Mouse (Mus musculus) neutrophil, adult 59 days (primary cell): ENCODE results near the gene Tfg. TPM values are rescaled to one million over a fixed set of nuclear protein-coding genes. Genes with fewer than 3 reads are reported as not detected.

ENCODE experiments used
- total RNA-seq, 2 experiments: library from RNA; stranded (reverse); gene quantifications; 1 replicate in 1 of 2; 2 replicates in 1 of 2; pipeline ENCODE4 v1.2.4; 2023

The Tfg gene
- total RNA-seq, result 10 to 100 TPM; 29.4 to 34.3 TPM

DNA sequence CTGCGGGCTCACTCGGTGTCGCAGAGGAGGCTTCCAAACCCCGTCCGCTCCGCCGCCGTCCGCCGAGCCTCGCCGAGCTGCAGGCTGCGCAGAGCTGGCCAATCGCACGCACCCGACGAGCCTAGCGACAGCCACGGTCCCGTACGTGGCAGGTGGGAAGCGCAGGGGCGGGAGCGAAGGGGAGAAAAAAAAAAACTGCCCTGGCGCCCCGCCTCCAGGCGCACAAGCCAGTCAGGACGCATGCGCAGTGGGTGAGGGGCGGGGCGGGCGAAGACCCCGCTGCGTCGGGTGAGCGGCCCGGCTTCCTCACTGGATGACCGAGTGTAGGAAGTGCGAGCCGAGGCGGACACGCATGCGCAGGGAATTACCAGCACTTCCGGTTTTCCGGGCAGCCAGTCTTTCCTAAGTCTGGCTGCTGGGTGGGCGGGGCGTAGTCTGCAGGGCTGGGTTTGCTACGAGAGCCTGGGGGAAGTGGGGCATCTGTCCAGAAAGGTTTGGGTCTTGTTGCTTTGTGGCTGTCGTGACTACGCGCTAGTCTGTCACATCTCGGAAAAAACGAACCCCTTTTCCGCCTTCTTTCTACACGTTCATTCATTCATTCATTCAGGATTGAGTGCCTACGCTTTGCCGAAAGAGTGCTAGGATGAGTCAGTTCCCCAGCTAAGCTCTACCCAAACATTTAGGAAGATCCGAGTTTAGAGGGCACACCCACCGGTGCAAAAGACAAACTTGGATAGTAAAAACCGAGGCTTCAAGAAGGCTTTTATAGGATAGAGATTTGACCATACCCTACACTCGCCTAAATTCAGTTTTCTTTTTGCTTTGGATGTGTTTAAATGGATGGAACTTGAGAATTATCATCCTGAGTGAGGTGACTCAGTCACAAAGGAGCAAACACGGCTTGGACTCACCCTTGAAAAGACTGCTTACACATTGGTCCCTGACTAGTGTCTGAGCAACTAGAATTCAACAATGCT lies at the start of gene Tfg:
TSS of gene Tfg (minus strand) at position 227 of the 977 bp plus-strand sequence.

Other genes starting within 250 kb of the Tfg start
- gene Abi3bp, start 239.6 kb downstream of the Tfg start, total RNA-seq, result not detected
- gene Adgrg7, start 78.4 kb upstream of the Tfg start, total RNA-seq, result 1 to 10 TPM in 1 of 2 experiments, under 1 TPM in 1; 0.77 to 3.0 TPM
- gene Tmem45a, start 168.7 kb upstream of the Tfg start, total RNA-seq, result not detected
- not detected for gene Lnp1, start 210.6 kb upstream of the Tfg start, total RNA-seq